Mouse (Mus musculus): ENCODE measurements around the gene Cipc. TPM values are rescaled to one million over a fixed set of nuclear protein-coding genes. Genes with fewer than 3 reads are reported as not detected.

The Cipc gene
- 1 to 10 TPM; 6.5 to 7.5 TPM for total RNA-seq (2023)

GRCm38 (mm10) chr12:86946862-86947574 is at the start of gene Cipc:
Gene Cipc (plus strand): TSS chr12:86947043.

GRCm38 (mm10) chr12:86989890-86990754 is 43.3 kb downstream of the Cipc start, which contains the start of gene Zdhhc22:
Gene Zdhhc22 (minus strand): TSS chr12:86990430.

Other genes with a start within 250 kb of the Cipc start
- gene Angel1, start 220.6 kb upstream of the Cipc start, total RNA-seq (2023) = 1 to 10 TPM in 1 of 2 experiments, under 1 TPM in 1; 0.85 to 1.3 TPM
- not detected for gene Lrrc74a, start 212.7 kb upstream of the Cipc start, total RNA-seq (2023)
- gene Irf2bpl, start 62.2 kb upstream of the Cipc start, total RNA-seq (2023) = 1 to 10 TPM; 3.2 to 3.7 TPM
- gene Zdhhc22, start 43.4 kb downstream of the Cipc start, total RNA-seq (2023) = not detected
- gene Tmem63c, start 74.3 kb downstream of the Cipc start, total RNA-seq (2023) = not detected
- gene Ngb, start 155.5 kb downstream of the Cipc start, total RNA-seq (2023) = not detected
- 10 to 100 TPM; 10.7 to 10.8 TPM for gene Gstz1, start 200.1 kb downstream of the Cipc start, total RNA-seq (2023)
- gene Pomt2, start 200.9 kb downstream of the Cipc start, total RNA-seq (2023) = 1 to 10 TPM; 2.9 to 3.0 TPM